Mouse (Mus musculus) hindbrain, embryonic 11.5 days (tissue): ENCODE results near the gene Man2a1. TPM values are rescaled to one million over a fixed set of nuclear protein-coding genes. Genes with fewer than 3 reads are reported as not detected.

Experiments
- ATAC-seq: fragments of 200-750 bp; cut with Nextera tagmentation; 2 replicates; pipeline ENCODE4 v1.8.0; 2017; ENCODE audit warnings: mild to moderate bottlenecking, moderate TSS enrichment, moderate library complexity; ENCODE audit not compliant: low FRiP score
- DNase-seq: peaks from one replicate; pipeline ENCODE4 v3.0.0-alpha.2; 2015; ENCODE audit warnings: low spot score
- H3K27ac ChIP-seq: fragments of 300-500 bp; sonication (generic); 2 replicates; pipeline ENCODE4 v1.5.1; 2014; ENCODE audit warnings: mild to moderate bottlenecking, low read depth, low read length
- H3K27me3 ChIP-seq: fragments of 300-500 bp; sonication (generic); 2 replicates; pipeline ENCODE4 v1.6.1; 2014; ENCODE audit warnings: mild to moderate bottlenecking, low read length, moderate library complexity, mixed read lengths; ENCODE audit not compliant: control insufficient read depth, insufficient read depth
- H3K36me3 ChIP-seq: fragments of 300-500 bp; sonication (generic); 2 replicates; pipeline ENCODE4 v1.6.1; 2014; ENCODE audit warnings: mild to moderate bottlenecking, low read length, moderate library complexity, mixed read lengths; ENCODE audit not compliant: control insufficient read depth, insufficient read depth
- H3K4me1 ChIP-seq: fragments of 300-500 bp; sonication (generic); replicated peaks from 2 replicates; pipeline ENCODE4 v1.6.1; 2014; ENCODE audit warnings: low read length, mixed read lengths; ENCODE audit not compliant: control insufficient read depth, insufficient read depth
- H3K4me2 ChIP-seq: fragments of 300-500 bp; sonication (generic); replicated peaks from 2 replicates; pipeline ENCODE4 v1.6.1; 2014; ENCODE audit warnings: mild to moderate bottlenecking, low read depth, low read length
- H3K4me3 ChIP-seq: fragments of 300-500 bp; sonication (generic); 2 replicates; pipeline ENCODE4 v1.5.1; 2014; ENCODE audit warnings: low read depth, low read length
- H3K9ac ChIP-seq: fragments of 300-500 bp; sonication (generic); 2 replicates; pipeline ENCODE4 v1.6.1; 2014; ENCODE audit warnings: low read depth, low read length
- H3K9me3 ChIP-seq: fragments of 300-500 bp; sonication (generic); 2 replicates; pipeline ENCODE4 v1.6.1; 2016; ENCODE audit warnings: low read length; ENCODE audit not compliant: control insufficient read depth
- WGBS: fragments of 180-500 bp; shearing (Covaris S2); extraction: QIAGEN DNeasy Blood & Tissue Kit; methylation state at CpG from one replicate; pipeline ENCODE4 v1.1.7; 2014; 5-methylcytosine and 5-hydroxymethylcytosine counted together
- polyA plus RNA-seq: library from polyadenylated mRNA; unstranded; fragments of >200 nt; fragmentation: Nextera tagmentation; extraction: Ambion mirVana; gene quantifications from 2 replicates; pipeline ENCODE4 v1.2.1, GENCODE M21; 2014

Man2a1 gene
- polyA plus RNA-seq, 1 experiment from 2014 or later: 5.9 TPM

GRCm38 (mm10) chr17:64608923-64609598, 8.5 kb downstream of the Man2a1 start:
- Histone ChIP-seq H3K9me3 (no peaks in the 10 kb centered on the region), H3K4me1 (no peaks in the 10 kb centered on the region), H3K36me3 (no peaks in the 10 kb centered on the region), H3K4me2 (no peak overlapping the region), H3K27ac (no peak overlapping the region), H3K9ac (no peak overlapping the region), H3K4me3 (no peak overlapping the region), H3K27me3 (no peaks in the 10 kb centered on the region)
- ATAC-seq (no peak), DNase-seq (no peak)
- 89% methylated on average over 6 of the region's 6 CpGs for WGBS

- Histone ChIP-seq H3K9me3 (no peaks in the 10 kb centered on the region), H3K4me1 (no peaks in the 10 kb centered on the region), H3K4me3 (no peak overlapping the region), H3K4me2 (no peak overlapping the region), H3K36me3 (no peaks in the 10 kb centered on the region), H3K27ac (no peak overlapping the region), H3K9ac (no peak overlapping the region), H3K27me3 (no peaks in the 10 kb centered on the region)
- WGBS: 63% methylated on average over 3 of the region's 3 CpGs
- no peak for ATAC-seq
- no peak for DNase-seq
Measured at GRCm38 (mm10) chr17:64609741-64610140, 9.2 kb downstream of the Man2a1 start.

DNA sequence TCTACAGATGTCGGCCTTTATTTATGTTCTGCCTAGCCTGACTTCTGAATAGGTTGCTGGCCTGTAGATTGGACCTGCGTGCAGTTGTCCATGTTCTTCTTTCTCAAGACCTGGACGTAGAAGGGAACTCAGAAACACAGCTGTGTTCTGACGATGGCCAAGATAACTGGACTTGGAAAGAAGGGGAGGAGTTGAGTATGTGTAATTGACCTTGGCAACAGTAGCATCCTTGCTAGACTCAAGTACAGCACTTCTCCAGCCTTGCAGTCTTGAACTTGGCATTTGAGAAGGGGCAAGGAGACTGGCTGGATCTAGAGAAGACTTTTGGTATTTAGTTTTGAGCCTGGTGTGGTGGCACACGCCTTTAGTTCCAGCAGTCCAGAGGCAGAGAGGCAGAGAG, 10.9 kb downstream of the Man2a1 start:
- Histone ChIP-seq H3K27ac (no peak overlapping the region), H3K4me2 (no peak overlapping the region), H3K27me3 (no peaks in the 10 kb centered on the region), H3K9ac (no peak overlapping the region), H3K9me3 (no peaks in the 10 kb centered on the region), H3K36me3 (no peaks in the 10 kb centered on the region), H3K4me1 (no peaks in the 10 kb centered on the region), H3K4me3 (no peak overlapping the region)
- no peak for DNase-seq
- WGBS: 88% methylated on average over 5 of the region's 5 CpGs
- ATAC-seq: no peak

GRCm38 (mm10) chr17:64612135-64612885, 11.8 kb downstream of the Man2a1 start:
- no peak for DNase-seq
- no peak overlapping the region for H3K4me3 ChIP-seq
- ATAC-seq: no peak
- no peaks in the 10 kb centered on the region for H3K36me3 ChIP-seq
- H3K4me2 ChIP-seq: no peak overlapping the region
- H3K9ac ChIP-seq: no peak overlapping the region
- H3K9me3 ChIP-seq: no peaks in the 10 kb centered on the region
- H3K27me3 ChIP-seq: no peaks in the 10 kb centered on the region
- 93% methylated on average over 16 of the region's 16 CpGs for WGBS
- H3K27ac ChIP-seq: no peak overlapping the region
- no peaks in the 10 kb centered on the region for H3K4me1 ChIP-seq

- DNase-seq (no peak), ATAC-seq (no peak)
- Histone ChIP-seq H3K27ac (no peak overlapping the region), H3K4me3 (no peak overlapping the region), H3K9me3 (no peaks in the 10 kb centered on the region), H3K9ac (no peak overlapping the region), H3K36me3 (no peaks in the 10 kb centered on the region), H3K4me1 (no peaks in the 10 kb centered on the region), H3K4me2 (no peak overlapping the region), H3K27me3 (no peaks in the 10 kb centered on the region)
- 89% methylated on average over 3 of the region's 3 CpGs for WGBS
Measured at GRCm38 (mm10) chr17:64612930-64613329, 12.4 kb downstream of the Man2a1 start.

GRCm38 (mm10) chr17:64613351-64613750, 12.8 kb downstream of the Man2a1 start:
- Histone ChIP-seq H3K9me3 (no peaks in the 10 kb centered on the region), H3K27ac (no peak overlapping the region), H3K4me1 (no peaks in the 10 kb centered on the region), H3K27me3 (no peaks in the 10 kb centered on the region), H3K4me2 (no peak overlapping the region), H3K36me3 (no peaks in the 10 kb centered on the region), H3K4me3 (no peak overlapping the region), H3K9ac (no peak overlapping the region)
- WGBS: 66% methylated on average over 3 of the region's 3 CpGs
- ATAC-seq: no peak
- no peak for DNase-seq

DNA sequence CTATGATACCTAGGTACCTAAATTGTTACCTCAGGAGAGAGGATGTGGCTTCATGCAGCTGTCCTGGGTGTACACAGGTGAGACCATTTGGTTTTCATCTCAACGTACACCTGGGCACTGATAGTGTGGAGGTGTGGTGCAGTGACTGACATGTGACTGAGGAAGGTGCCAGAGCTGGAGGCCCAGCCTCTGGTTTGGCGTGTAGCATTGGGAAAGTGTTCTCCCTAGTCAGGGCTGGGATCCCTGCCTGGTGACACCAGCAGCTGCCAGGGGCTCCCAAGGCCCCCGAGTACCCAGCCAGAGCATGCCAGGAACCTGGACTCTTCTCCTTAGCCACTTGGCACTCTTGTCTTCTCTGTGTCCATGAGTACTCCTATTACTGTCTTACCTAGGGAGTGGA, 14.3 kb downstream of the Man2a1 start:
- Histone ChIP-seq H3K9ac (no peak overlapping the region), H3K4me3 (no peak overlapping the region), H3K9me3 (no peaks in the 10 kb centered on the region), H3K36me3 (no peaks in the 10 kb centered on the region), H3K4me1 (no peaks in the 10 kb centered on the region), H3K27me3 (no peaks in the 10 kb centered on the region), H3K4me2 (no peak overlapping the region), H3K27ac (no peak overlapping the region)
- no peak for DNase-seq
- 95% methylated on average over 3 of the region's 3 CpGs for WGBS
- no peak for ATAC-seq

DNA sequence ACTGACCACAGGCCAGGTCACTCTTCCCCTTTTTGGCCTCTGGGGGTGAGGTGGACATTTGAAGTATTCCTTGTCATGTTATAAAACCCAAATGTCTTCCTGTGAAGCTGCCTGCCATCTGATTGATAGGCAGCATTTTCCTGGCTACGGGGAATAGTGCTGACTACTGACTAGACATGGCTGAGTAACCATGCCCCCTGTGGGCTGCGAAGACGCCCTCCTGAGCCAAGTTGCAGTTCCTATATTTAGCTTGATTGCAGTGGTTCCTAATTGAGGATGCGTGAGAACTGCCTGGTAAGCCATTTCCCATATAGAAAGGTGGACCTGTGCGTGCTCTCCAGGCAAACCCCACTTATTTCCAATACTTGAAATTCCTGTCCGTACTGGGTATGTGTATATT, 14.9 kb downstream of the Man2a1 start:
- Histone ChIP-seq H3K9me3 (no peaks in the 10 kb centered on the region), H3K4me1 (no peaks in the 10 kb centered on the region)
- WGBS: 82% methylated on average over 6 of the region's 6 CpGs

DNA sequence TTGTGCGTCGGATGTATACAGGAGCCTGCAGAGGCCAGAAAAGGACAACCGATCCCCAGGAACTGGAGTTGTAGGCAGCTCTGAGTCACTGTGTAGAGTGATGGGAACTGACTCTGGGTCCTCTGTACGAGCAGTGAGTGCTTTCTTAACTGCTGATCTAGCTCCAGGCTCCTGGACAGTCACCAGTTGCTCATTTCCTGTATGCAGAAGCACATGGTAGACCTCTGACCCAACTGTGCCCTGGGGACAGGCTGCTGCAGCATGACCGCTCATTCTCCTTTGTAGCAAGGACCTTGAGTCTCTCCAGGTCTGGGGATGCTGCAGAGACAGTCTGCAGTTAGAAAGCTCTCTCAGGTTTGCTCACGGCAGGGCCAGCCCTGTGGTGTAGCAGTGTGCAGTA, 15.7 kb downstream of the Man2a1 start:
- DNase-seq: no peak
- WGBS: 77% methylated on average over 6 of the region's 6 CpGs
- Histone ChIP-seq H3K9ac (no peak overlapping the region), H3K4me1 (no peaks in the 10 kb centered on the region), H3K4me3 (no peak overlapping the region), H3K27me3 (no peaks in the 10 kb centered on the region), H3K9me3 (no peaks in the 10 kb centered on the region), H3K36me3 (no peaks in the 10 kb centered on the region), H3K4me2 (no peak overlapping the region), H3K27ac (no peak overlapping the region)
- ATAC-seq: no peak

More for the DNA sequence above, 14.9 kb downstream of the Man2a1 start:
- Histone ChIP-seq H3K27me3 (no peaks in the 10 kb centered on the region), H3K36me3 (no peaks in the 10 kb centered on the region), H3K4me3 (no peak overlapping the region), H3K9ac (no peak overlapping the region), H3K27ac (no peak overlapping the region), H3K4me2 (no peak overlapping the region)
- DNase-seq (no peak), ATAC-seq (no peak)
